Mouse (Mus musculus): ENCODE measurements around the gene Kansl1.

GRCm38 (mm10) chr11:104295656-104296055 is 173.0 kb downstream of the Kansl1 start:
- TF ChIP-seq CTCF (IDR thresholded peaks at IDR 0.05; ENCODE audit: low read depth) (no peak), EP300 (optimal IDR thresholded peaks at IDR 0.05) (no peak)
